Mouse (Mus musculus): ENCODE results near the gene Arfip2. TPM values are rescaled to one million over a fixed set of nuclear protein-coding genes. Genes with fewer than 3 reads are reported as not detected.

Gene Arfip2
- total and polyA plus RNA-seq, 3 experiments: 13.6 to 30.4 (median 13.6) TPM

GRCm38 (mm10) chr7:105633127-105633800, 7.0 kb downstream of the Arfip2 start, which contains the start of gene Trim3:
TSS of gene Trim3 (minus strand) at chr7:105633571.
- Histone ChIP-seq H3K27me3 (ENCODE audit: control insufficient read depth, insufficient read depth, low read length) (no peaks in the 10 kb centered on the region), H3K79me2 (replicated peaks; ENCODE audit: control insufficient read depth, insufficient read depth, low read length) (no peaks in the 10 kb centered on the region; the same call in 1 of the 2 replicates), H3K4me3 (peak within 1 kb of the TSS; percentile 90), H3K4me1 (ENCODE audit: control insufficient read depth, insufficient read depth, low read length) (peaks cover 8% of the 10 kb centered on the region), H3K27ac (peak within 1 kb of the TSS; percentile 92), H3K9ac (ENCODE audit: low read depth, low read length) (peak within 1 kb of the TSS; percentile 99), H3K36me3 (ENCODE audit: control insufficient read depth, insufficient read depth, low read length) (peaks cover 2% of the 10 kb centered on the region; the same call in 1 of the 2 replicates)
- TF ChIP-seq EP300 (IDR thresholded peaks at IDR 0.05; ENCODE audit: insufficient read depth, low read depth, low read length) (no peak), POLR2A (IDR thresholded peaks at IDR 0.05; ENCODE audit: insufficient read depth, low read depth, low read length) (peak; percentile 80; the same call in 1 of the 2 replicates)
- WGBS: 1% methylated on average over 57 of the region's 71 CpGs
- intact Hi-C loops (cut with DNase I): loop anchor here (2.0 kb wide), 1 partner anchor 104 kb away; the partner anchor contains the start of genes Ilk and Rrp8
- DNase-seq: peak; percentile 93 to 96

GRCm38 (mm10) chr7:105632551-105632972, 7.7 kb downstream of the Arfip2 start:
- Histone ChIP-seq H3K9ac (ENCODE audit: low read depth, low read length) (peak overlapping the region; percentile 99), H3K36me3 (ENCODE audit: control insufficient read depth, insufficient read depth, low read length) (peaks cover 2% of the 10 kb centered on the region; the same call in 1 of the 2 replicates), H3K4me1 (ENCODE audit: control insufficient read depth, insufficient read depth, low read length) (peaks cover 8% of the 10 kb centered on the region), H3K79me2 (replicated peaks; ENCODE audit: control insufficient read depth, insufficient read depth, low read length) (no peaks in the 10 kb centered on the region; the same call in none of the 2 replicates), H3K4me3 (peak overlapping the region; percentile 90), H3K27ac (peak overlapping the region; percentile 92), H3K27me3 (ENCODE audit: control insufficient read depth, insufficient read depth, low read length) (no peaks in the 10 kb centered on the region)
- DNase-seq: peak in 1 of 2 experiments; percentile 51
- no peak for TF ChIP-seq POLR2A (IDR thresholded peaks at IDR 0.05; ENCODE audit: insufficient read depth, low read depth, low read length)
- TF ChIP-seq EP300 (IDR thresholded peaks at IDR 0.05; ENCODE audit: insufficient read depth, low read depth, low read length): no peak
- no peak for TF ChIP-seq CTCF (IDR thresholded peaks at IDR 0.05)
- 16% methylated on average over 4 of the region's 4 CpGs for WGBS
- intact Hi-C loops (cut with DNase I): loop anchor here (2.0 kb wide), 1 partner anchor 104 kb away; the partner anchor contains the start of genes Ilk and Rrp8

- H3K4me3 ChIP-seq: no peak overlapping the region
- no peak for TF ChIP-seq CTCF (IDR thresholded peaks at IDR 0.05)
- TF ChIP-seq POLR2A (IDR thresholded peaks at IDR 0.05; ENCODE audit: insufficient read depth, low read depth, low read length): peak; percentile 52
- peak; percentile 70; the same call in 1 of the 2 replicates for TF ChIP-seq EP300 (IDR thresholded peaks at IDR 0.05; ENCODE audit: insufficient read depth, low read depth, low read length)
- 4% methylated on average over 3 of the region's 3 CpGs for WGBS
- peak overlapping the region; percentile 80 for H3K27ac ChIP-seq
- intact Hi-C loops (cut with DNase I): no loop called here
- DNase-seq: peak; percentile 75 to 85
- peaks cover 8% of the 10 kb centered on the region for H3K4me1 ChIP-seq (ENCODE audit: control insufficient read depth, insufficient read depth, low read length)
- no peaks in the 10 kb centered on the region for H3K27me3 ChIP-seq (ENCODE audit: control insufficient read depth, insufficient read depth, low read length)
- H3K36me3 ChIP-seq (ENCODE audit: control insufficient read depth, insufficient read depth, low read length): peaks cover 2% of the 10 kb centered on the region; the same call in 1 of the 2 replicates
- H3K9ac ChIP-seq (ENCODE audit: low read depth, low read length): no peak overlapping the region
- no peaks in the 10 kb centered on the region; the same call in none of the 2 replicates for H3K79me2 ChIP-seq (replicated peaks; ENCODE audit: control insufficient read depth, insufficient read depth, low read length)
Observed at GRCm38 (mm10) chr7:105628633-105629032, 11.6 kb downstream of the Arfip2 start.

GRCm38 (mm10) chr7:105625397-105625796, 14.8 kb downstream of the Arfip2 start:
- Histone ChIP-seq H3K9ac (ENCODE audit: low read depth, low read length) (no peak overlapping the region), H3K36me3 (ENCODE audit: control insufficient read depth, insufficient read depth, low read length) (peaks cover 2% of the 10 kb centered on the region; the same call in 1 of the 2 replicates), H3K79me2 (replicated peaks; ENCODE audit: control insufficient read depth, insufficient read depth, low read length) (no peaks in the 10 kb centered on the region; the same call in none of the 2 replicates), H3K27me3 (ENCODE audit: control insufficient read depth, insufficient read depth, low read length) (no peaks in the 10 kb centered on the region), H3K4me1 (ENCODE audit: control insufficient read depth, insufficient read depth, low read length) (peaks cover 8% of the 10 kb centered on the region), H3K27ac (no peak overlapping the region), H3K4me3 (no peak overlapping the region)
- intact Hi-C loops (cut with DNase I): no loop called here
- no peak for TF ChIP-seq CTCF (IDR thresholded peaks at IDR 0.05)
- TF ChIP-seq POLR2A (IDR thresholded peaks at IDR 0.05; ENCODE audit: insufficient read depth, low read depth, low read length): no peak
- no peak for TF ChIP-seq EP300 (IDR thresholded peaks at IDR 0.05; ENCODE audit: insufficient read depth, low read depth, low read length)
- WGBS: 83% methylated on average over 6 of the region's 6 CpGs
- no peak for DNase-seq

- 70% methylated on average over 8 of the region's 8 CpGs for WGBS
- H3K36me3 ChIP-seq (ENCODE audit: control insufficient read depth, insufficient read depth, low read length): no peaks in the 10 kb centered on the region
Observed at GRCm38 (mm10) chr7:105621646-105622292, 18.4 kb downstream of the Arfip2 start.

More at GRCm38 (mm10) chr7:105621646-105622292, 18.4 kb downstream of the Arfip2 start:
- Histone ChIP-seq H3K4me3 (no peak overlapping the region), H3K27me3 (ENCODE audit: control insufficient read depth, insufficient read depth, low read length) (no peaks in the 10 kb centered on the region), H3K4me1 (ENCODE audit: control insufficient read depth, insufficient read depth, low read length) (no peaks in the 10 kb centered on the region), H3K9ac (ENCODE audit: low read depth, low read length) (no peak overlapping the region), H3K79me2 (replicated peaks; ENCODE audit: control insufficient read depth, insufficient read depth, low read length) (no peaks in the 10 kb centered on the region), H3K27ac (no peak overlapping the region)
- TF ChIP-seq CTCF (IDR thresholded peaks at IDR 0.05) (no peak), EP300 (IDR thresholded peaks at IDR 0.05; ENCODE audit: insufficient read depth, low read depth, low read length) (no peak), POLR2A (IDR thresholded peaks at IDR 0.05; ENCODE audit: insufficient read depth, low read depth, low read length) (no peak)
- DNase-seq: no peak
- intact Hi-C loops (cut with DNase I): no loop called here

Measured in heart, adult 2 months (tissue).